In genomic region chr9:94537970-94538822, GRCm38 (mm10) we compare ENCODE assay signal across 8 mouse cellular contexts. TPM values are rescaled to one million over a fixed set of nuclear protein-coding genes. Genes with fewer than 3 reads are reported as not detected.
DNase-seq lines count a peak whose midpoint lies in the region; ATAC-seq and TF ChIP-seq lines count a peak whose summit lies in the region.

Gene 1190002N15Rik, minus strand, starts transcription at chr9:94538081.

- peak within 1 kb of the TSS; percentile 80 for H3K9ac ChIP-seq in kidney, embryonic 15.5 days
- peak within 1 kb of the TSS; percentile 75 for H3K9ac ChIP-seq in limb, embryonic 15.5 days
- H3K9ac ChIP-seq in midbrain, postnatal 0 days (replicated peaks; ENCODE audit: low read length, poor library complexity, severe bottlenecking): peak within 1 kb of the TSS; percentile 77

- peak within 1 kb of the TSS; percentile 79 for H3K4me2 ChIP-seq in kidney, embryonic 15.5 days
- peak within 1 kb of the TSS; percentile 78 for H3K4me2 ChIP-seq in limb, embryonic 15.5 days
- peak within 1 kb of the TSS; percentile 86 for H3K4me2 ChIP-seq in midbrain, postnatal 0 days (ENCODE audit: low read depth, low read length, poor library complexity, severe bottlenecking)

- peak; percentile 97 for DNase-seq in A20 (ENCODE audit: low read depth, low spot score)
- DNase-seq in brain, adult 2 months (ENCODE audit: low read depth, low spot score): peak; percentile 98
- DNase-seq in heart, embryonic 10.5 days (ENCODE audit: low spot score): peak; percentile 97
- peak; percentile 97 for DNase-seq in midbrain, postnatal 0 days (ENCODE audit: low spot score)
- DNase-seq in spleen, postnatal 10 days (ENCODE audit: low spot score in 2 of 2): peak; percentile 96 to 98

- peak within 1 kb of the TSS; percentile 75 for H3K4me3 ChIP-seq in embryonic fibroblast, embryonic 13.5 days (ENCODE audit: insufficient read depth, low read length)
- peak within 1 kb of the TSS; percentile 87 for H3K4me3 ChIP-seq in heart, embryonic 10.5 days
- peak within 1 kb of the TSS; percentile 59 for H3K4me3 ChIP-seq in kidney, embryonic 15.5 days (replicated peaks)
- peak within 1 kb of the TSS; percentile 87 for H3K4me3 ChIP-seq in limb, embryonic 15.5 days
- peak within 1 kb of the TSS; percentile 82 for H3K4me3 ChIP-seq in midbrain, postnatal 0 days (ENCODE audit: low read depth, low read length)

- WGBS in heart, embryonic 10.5 days: under 1% methylated on average over 100 of the region's 104 CpGs
- WGBS in kidney, embryonic 15.5 days: 1% methylated on average over 78 of the region's 104 CpGs
- WGBS in limb, embryonic 15.5 days: under 1% methylated on average over 61 of the region's 104 CpGs
- WGBS in midbrain, postnatal 0 days: 1% methylated on average over 27 of the region's 104 CpGs

- H3K9me3 ChIP-seq in heart, embryonic 10.5 days: no peaks in the 10 kb centered on the region
- no peaks in the 10 kb centered on the region for H3K9me3 ChIP-seq in kidney, embryonic 15.5 days (replicated peaks)
- no peaks in the 10 kb centered on the region for H3K9me3 ChIP-seq in limb, embryonic 15.5 days
- H3K9me3 ChIP-seq in midbrain, postnatal 0 days (ENCODE audit: low read length): no peaks in the 10 kb centered on the region

- H3K36me3 ChIP-seq in heart, embryonic 10.5 days: no peaks in the 10 kb centered on the region
- H3K36me3 ChIP-seq in kidney, embryonic 15.5 days: no peaks in the 10 kb centered on the region
- H3K36me3 ChIP-seq in limb, embryonic 15.5 days: no peaks in the 10 kb centered on the region
- no peaks in the 10 kb centered on the region for H3K36me3 ChIP-seq in midbrain, postnatal 0 days (ENCODE audit: insufficient read depth, low read length)

- peak; percentile 92 for ATAC-seq in kidney, embryonic 15.5 days (replicated peaks; ENCODE audit: low FRiP score)
- ATAC-seq in limb, embryonic 15.5 days (ENCODE audit: insufficient number of reproducible peaks, low FRiP score, low TSS enrichment, low read depth): peak; percentile 94
- ATAC-seq in midbrain, postnatal 0 days (ENCODE audit: low FRiP score): peak; percentile 93

- TF ChIP-seq POLR2A in embryonic fibroblast, embryonic 13.5 days (IDR thresholded peaks at IDR 0.05; ENCODE audit: low read depth, low read length): peak; percentile 86

- H3K27me3 ChIP-seq in heart, embryonic 10.5 days (ENCODE audit: insufficient read depth, poor library complexity, severe bottlenecking): no peaks in the 10 kb centered on the region
- no peaks in the 10 kb centered on the region for H3K27me3 ChIP-seq in kidney, embryonic 15.5 days
- H3K27me3 ChIP-seq in limb, embryonic 15.5 days: no peaks in the 10 kb centered on the region
- no peaks in the 10 kb centered on the region for H3K27me3 ChIP-seq in midbrain, postnatal 0 days (ENCODE audit: insufficient read depth, low read length)

- no peak for TF ChIP-seq CTCF in embryonic fibroblast, embryonic 13.5 days (IDR thresholded peaks at IDR 0.05; ENCODE audit: borderline replicate concordance, insufficient read depth, low read length)
- TF ChIP-seq CTCF in midbrain, postnatal 0 days (IDR thresholded peaks at IDR 0.05): peak; percentile 35

- H3K4me1 ChIP-seq in embryonic fibroblast, embryonic 13.5 days (ENCODE audit: control insufficient read depth, insufficient read depth, low read length): peaks cover 2% of the 10 kb centered on the region; the same call in 1 of the 2 replicates
- H3K4me1 ChIP-seq in heart, embryonic 10.5 days: peaks cover 13% of the 10 kb centered on the region; the same call in 1 of the 2 replicates
- peaks cover 26% of the 10 kb centered on the region for H3K4me1 ChIP-seq in kidney, embryonic 15.5 days
- H3K4me1 ChIP-seq in limb, embryonic 15.5 days: peaks cover 4% of the 10 kb centered on the region; the same call in 1 of the 2 replicates
- peaks cover 6% of the 10 kb centered on the region for H3K4me1 ChIP-seq in midbrain, postnatal 0 days (ENCODE audit: insufficient read depth, low read length)

- H3K27ac ChIP-seq in embryonic fibroblast, embryonic 13.5 days (ENCODE audit: insufficient read depth, low read length): peak within 1 kb of the TSS; percentile 91
- H3K27ac ChIP-seq in heart, embryonic 10.5 days: peak within 1 kb of the TSS; percentile 94
- peak within 1 kb of the TSS; percentile 95 for H3K27ac ChIP-seq in kidney, embryonic 15.5 days
- H3K27ac ChIP-seq in limb, embryonic 15.5 days: peak within 1 kb of the TSS; percentile 99
- H3K27ac ChIP-seq in midbrain, postnatal 0 days (ENCODE audit: low read depth, low read length): peak within 1 kb of the TSS; percentile 98

RNA-seq across cellular contexts. Expression of gene 1190002N15Rik, which starts in this region (rescaled TPM):
- 21.1 and 38.2 TPM in 2 replicates for polyA plus RNA-seq in embryonic fibroblast, embryonic 13.5 days (2011; ENCODE audit: insufficient read length, low read depth, missing spikeins)
- polyA plus RNA-seq in heart, embryonic 10.5 days (2016; fragmentation: Nextera tagmentation; extraction: Ambion mirVana): 13.4 and 22.9 TPM in 2 replicates
- 8.6 and 12.0 TPM in 2 replicates for polyA plus RNA-seq in kidney, embryonic 15.5 days (2015; fragmentation: Nextera tagmentation; extraction: Ambion mirVana)
- polyA plus RNA-seq in limb, embryonic 15.5 days (2015; fragmentation: Nextera tagmentation; extraction: Ambion mirVana): 20.1 and 23.6 TPM in 2 replicates
- 33.1 and 35.4 TPM in 2 replicates for total RNA-seq in midbrain, postnatal 0 days (2014; rRNA removed)
- 7.8 and 8.9 TPM in 2 replicates for polyA plus RNA-seq in midbrain, postnatal 0 days (2015; fragmentation: Nextera tagmentation; extraction: Ambion mirVana)

Comparison
In these comparisons a context has a peak if more than half of its experiments do, and no peak if none do; other contexts are left out.
1. Peak in every context shown above with its lines: DNase-seq, ATAC-seq, H3K4me3 ChIP-seq and H3K27ac ChIP-seq.